Comparison of ENCODE assay signal across 17 mouse cellular contexts in the genomic region with DNA sequence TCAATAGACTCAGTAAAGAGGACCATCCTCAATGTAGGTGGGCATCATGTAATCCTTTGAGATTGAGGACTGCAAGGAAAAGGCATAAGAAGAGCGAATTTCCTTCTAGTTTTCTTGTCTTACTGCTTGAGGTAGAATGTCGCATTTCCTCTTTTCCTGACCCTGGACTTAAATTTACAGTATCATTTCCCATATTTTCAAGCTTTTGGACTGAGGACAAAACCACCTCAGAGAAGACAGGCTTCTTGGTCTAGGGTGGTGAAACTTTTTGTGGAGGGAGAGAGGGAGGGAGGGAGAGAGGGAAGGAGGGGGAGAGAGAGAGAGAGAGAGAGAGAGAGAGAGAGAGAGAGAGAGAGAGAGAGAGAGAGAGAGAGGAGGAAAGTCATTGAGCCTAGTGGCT.
"Had no signal": no experiment of that assay in that cellular context is flagged by ENCODE, and none has a peak within 500 bp of the region (broad histone marks: within the 10 kb centered on the region; RNA-seq: fewer than 3 reads in every experiment).

No protein-coding gene starts in this region.

- ATAC-seq: midbrain, embryonic 15.5 days had no signal

- H3K27ac ChIP-seq: kidney, postnatal 0 days; layer of hippocampus, adult 2 months; liver, embryonic 13.5 days; midbrain, embryonic 12.5 days; midbrain, embryonic 15.5 days; neural tube, embryonic 13.5 days had no signal

- H3K4me3 ChIP-seq: layer of hippocampus, adult 2 months; liver, embryonic 13.5 days; midbrain, embryonic 12.5 days; midbrain, embryonic 15.5 days; myocyte; neural tube, embryonic 13.5 days had no signal

- H3K9me3 ChIP-seq: liver, embryonic 13.5 days; midbrain, embryonic 12.5 days; midbrain, embryonic 15.5 days had no signal

- DNase-seq: kidney, adult 11 months; kidney, postnatal 25 days; layer of hippocampus, adult 9-11 months; liver, embryonic 13.5 days; lung, adult 2 months; lung, postnatal 14 days; retina, postnatal 1 day; right cerebral cortex, postnatal 25 days; spleen, adult 18-20 months; thymus, adult 18-20 months; thymus, postnatal 36 days had no signal

- H3K9ac ChIP-seq: liver, embryonic 13.5 days; midbrain, embryonic 12.5 days; midbrain, embryonic 15.5 days; neural tube, embryonic 13.5 days had no signal

- H3K4me2 ChIP-seq: liver, embryonic 13.5 days; midbrain, embryonic 12.5 days; midbrain, embryonic 15.5 days; neural tube, embryonic 13.5 days had no signal

- H3K4me1 ChIP-seq: liver, embryonic 13.5 days; midbrain, embryonic 12.5 days; midbrain, embryonic 15.5 days; neural tube, embryonic 13.5 days had no signal

- H3K27me3 ChIP-seq: liver, embryonic 13.5 days; midbrain, embryonic 12.5 days; midbrain, embryonic 15.5 days; neural tube, embryonic 13.5 days had no signal

- H3K36me3 ChIP-seq: liver, embryonic 13.5 days; midbrain, embryonic 12.5 days; midbrain, embryonic 15.5 days; neural tube, embryonic 13.5 days had no signal
